Mouse (Mus musculus) mouse trophoblast stem cell (cell line): ENCODE measurements around the gene Pde7b.

Experiments
- in situ Hi-C, 2 experiments: fragments of 300-500 bp; cut with MseI, MboI; formaldehyde crosslinking; loops; 2 replicates in 1 of 2; 3 replicates in 1 of 2; pipeline ENCODE4 v1.15.1; 2025

Gene Pde7b

DNA sequence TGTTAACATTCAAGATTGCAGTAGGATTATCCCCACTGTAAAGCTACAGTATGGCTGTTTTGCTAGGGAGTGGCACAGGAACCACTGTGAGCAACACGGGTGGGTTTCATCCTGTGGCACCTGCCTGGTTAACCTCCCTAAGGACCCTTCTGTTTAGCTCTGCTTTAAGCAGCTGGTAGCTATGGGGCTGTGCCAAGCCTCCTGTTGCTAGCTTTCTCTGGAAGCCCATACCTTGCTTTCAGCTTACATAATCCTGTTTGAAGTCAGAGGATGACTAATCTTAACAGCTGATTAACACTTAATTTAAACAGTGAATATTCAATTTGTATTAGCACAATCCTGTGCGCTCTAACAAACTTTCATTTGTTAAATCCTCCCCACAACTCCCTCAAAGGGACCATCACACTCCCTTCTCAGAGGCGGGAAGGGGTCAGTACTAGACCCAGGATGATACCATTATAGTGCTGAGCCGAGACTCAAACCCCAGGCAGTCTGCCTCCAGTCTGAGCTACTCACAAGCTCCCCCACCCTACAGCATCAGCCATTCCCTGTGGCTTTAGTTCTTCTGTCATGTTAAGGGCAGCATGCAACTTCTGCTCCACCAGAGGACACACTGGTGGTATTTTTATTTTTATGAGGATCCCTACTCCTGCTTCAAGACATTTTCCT, 362.3 kb downstream of the Pde7b start:
- in situ Hi-C loops, result no loop called here

DNA sequence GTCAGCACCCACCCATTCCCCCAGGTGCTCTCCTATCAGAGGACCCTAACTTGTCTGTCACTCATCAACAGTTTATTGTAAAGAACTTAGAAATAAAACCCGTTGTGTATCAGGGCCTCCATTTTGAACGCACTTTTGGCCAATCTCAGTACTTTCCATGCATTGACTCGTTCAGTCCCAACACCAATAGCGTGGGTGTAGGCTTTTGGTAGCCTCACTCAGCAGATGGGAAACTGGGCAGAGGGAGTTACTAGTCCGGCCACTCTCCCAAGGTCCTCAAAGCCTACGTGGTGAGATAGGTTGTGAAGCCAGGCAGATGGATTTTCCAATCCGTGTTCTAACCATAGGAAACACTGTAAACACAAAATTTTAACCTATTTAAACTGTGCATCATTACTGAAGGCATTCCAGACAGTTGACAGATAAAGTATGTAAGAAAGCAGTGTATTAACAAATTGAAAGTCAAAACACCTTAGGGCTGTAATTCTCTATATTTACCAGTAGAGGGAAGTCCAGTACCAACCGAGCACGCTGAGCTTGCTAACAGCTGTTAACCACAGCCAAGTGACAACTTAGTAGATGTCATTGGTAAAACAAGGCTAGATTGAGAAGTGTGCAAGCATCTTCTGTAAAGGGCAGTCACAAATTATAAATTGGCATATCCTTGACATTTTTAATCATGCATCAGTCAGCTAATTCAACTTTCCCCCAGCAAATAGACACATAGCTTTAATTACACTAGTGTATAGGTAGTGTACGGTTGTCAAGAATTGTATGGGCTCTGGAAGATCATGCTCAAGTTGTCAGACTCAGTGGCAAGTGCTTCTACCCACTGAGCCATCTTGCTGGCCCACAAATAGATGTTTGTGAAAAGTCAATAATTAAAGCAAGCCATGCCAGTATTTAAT, 363.1 kb downstream of the Pde7b start:
- in situ Hi-C loops, result no loop called here

- in situ Hi-C loops, result no loop called here
These were observed 376.0 kb downstream of the Pde7b start for GRCm38 (mm10) chr10:20348894-20349293.
